Mouse (Mus musculus) stomach, postnatal 0 days (tissue): ENCODE data around the gene Hhip.

Source experiments
- CTCF ChIP-seq: IDR thresholded peaks from 2 replicates; pipeline ENCODE4 v1.5.1; 2016; ENCODE audit warnings: antibody characterized with exemption, low read depth, mild to moderate bottlenecking, moderate library complexity
- EP300 ChIP-seq: optimal IDR thresholded peaks from 2 replicates; pipeline ENCODE3; 2016; ENCODE audit warnings: antibody characterized with exemption

DNA sequence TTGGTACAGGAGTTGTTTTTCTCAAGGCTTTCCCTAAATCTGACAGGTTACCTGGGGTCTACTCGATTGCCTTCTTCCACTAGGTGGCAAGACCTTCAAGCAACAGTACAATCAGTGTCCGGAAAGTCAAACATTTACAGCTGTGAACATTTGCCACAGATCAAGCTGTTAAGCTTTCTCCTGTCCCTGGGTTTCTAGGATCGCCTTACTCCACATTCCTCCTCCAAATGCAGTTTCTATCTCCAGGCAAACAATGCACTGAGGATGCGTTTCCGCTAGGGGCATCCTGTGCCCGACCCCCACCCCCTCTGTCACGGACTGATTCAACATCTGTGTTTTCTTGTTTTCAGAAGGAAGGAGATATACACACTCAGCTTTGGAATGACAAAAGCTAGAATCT lies 122.0 kb downstream of the Hhip start:
- TF ChIP-seq EP300: no peak
- TF ChIP-seq CTCF: 0 out of 2 replicates have a peak, but pooled peaks have one; percentile 14
